Mouse (Mus musculus) Patski (cell line): ENCODE measurements at regions not wholly inside any gene's neighbourhood (a gene's known extent, or its start where the extent isn't known, plus 50 kb on each side); places are given as distances from the start of the nearest gene placed in this dataset.

ENCODE experiments used
- ATAC-seq: fragments of 100-300 bp; one replicate; pipeline ENCODE4 v1.8.0; 2021
- CTCF ChIA-PET: fragments of 350-600 bp; sonication (Branson Sonifier 250); formaldehyde crosslinking; loops from one replicate; lab custom pipeline; 2022; ENCODE audit warnings: inconsistent platforms; lab: Charles Lee
- POLR2A ChIA-PET: fragments of 350-600 bp; sonication (Branson Sonifier 250); formaldehyde crosslinking; loops from one replicate; lab custom pipeline; 2022; ENCODE audit warnings: antibody characterized with exemption, inconsistent platforms; lab: Charles Lee
- DNase-seq: peaks from one replicate; pipeline ENCODE4 v3.0.0-alpha.2; 2011; ENCODE audit warnings: low read depth, low spot score
- H3K27me3 ChIP-seq: fragments of 371-371 bp; one replicate; pipeline ENCODE4 v1.5.1; 2021
- CTCF ChIP-seq: fragments of 100-300 bp; IDR thresholded peaks from one replicate; pipeline ENCODE4 v1.5.1; 2021
- in situ Hi-C: fragments of 300-500 bp; cut with MboI; formaldehyde crosslinking; loops from 3 replicates; pipeline ENCODE4 v1.11.1; 2018; ENCODE audit warnings: low pct_unique_long_range_greater_than_20kb, mixed read lengths

GRCm38 (mm10) chr3:159004013-159004412 lies 442.0 kb upstream of the Lrrc7 start:
- peak; percentile 77 for DNase-seq
- in situ Hi-C loops = no loop called here
- no peak for TF ChIP-seq CTCF
- ChIA-PET POLR2A (interaction anchor here (1.2 kb wide), 1 partner anchor 11 kb away, joined by 3 read pairs; no protein-coding TSS in a partner anchor), CTCF (no interaction called here)
- peak; percentile 84 for ATAC-seq
- no peaks in the 10 kb centered on the region for H3K27me3 ChIP-seq

GRCm38 (mm10) chr3:158985438-158986111 lies 423.6 kb upstream of the Lrrc7 start:
- no peaks in the 10 kb centered on the region for H3K27me3 ChIP-seq
- ATAC-seq (no peak), DNase-seq (no peak)
- ChIA-PET POLR2A (no interaction called here), CTCF (interaction anchor here (0.7 to 1.5 kb wide), 6 partner anchors 9 to 21 kb away, joined by 3 to 7 read pairs (median 4); no protein-coding TSS in a partner anchor)
- TF ChIP-seq CTCF = no peak
- in situ Hi-C loops = no loop called here

DNA sequence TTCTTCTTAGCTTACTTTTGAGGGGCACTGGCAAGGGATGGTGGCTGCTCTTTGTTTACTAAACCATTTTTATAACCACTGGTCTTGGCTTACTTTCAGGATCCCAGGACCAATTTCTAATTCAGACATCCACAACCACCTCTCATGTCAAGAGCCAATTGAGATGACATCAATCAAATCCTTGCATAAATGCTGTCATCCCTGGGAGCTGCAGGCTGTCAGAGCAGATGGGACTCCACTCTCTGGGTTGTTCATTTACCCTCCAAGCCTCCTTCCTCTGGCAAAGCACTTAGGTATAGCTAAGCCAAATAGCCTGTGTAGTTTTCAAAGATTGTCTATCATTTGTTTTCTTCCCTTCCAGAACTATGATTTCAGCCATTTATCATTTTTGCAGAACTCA lies 385.0 kb upstream of the Lrrc7 start:
- in situ Hi-C loops = no loop called here
- DNase-seq = no peak
- peaks cover 5% of the 10 kb centered on the region for H3K27me3 ChIP-seq
- no peak for TF ChIP-seq CTCF
- ChIA-PET CTCF (interaction anchor here (1.0 kb wide), 1 partner anchor 15 kb away, joined by 3 read pairs; no protein-coding TSS in a partner anchor), POLR2A (no interaction called here)
- ATAC-seq = no peak

- TF ChIP-seq CTCF = no peak
- no peaks in the 10 kb centered on the region for H3K27me3 ChIP-seq
- ATAC-seq (peak; percentile 83), DNase-seq (no peak)
- ChIA-PET POLR2A (no interaction called here), CTCF (interaction anchor here (0.6 to 1.2 kb wide), 6 partner anchors 8 to 107 kb away, joined by 3 to 4 read pairs (median 3); no protein-coding TSS in a partner anchor)
- in situ Hi-C loops = no loop called here
Observed at GRCm38 (mm10) chr3:158905104-158905503, 343.1 kb upstream of the Lrrc7 start.

GRCm38 (mm10) chr3:158899458-158899857 lies 337.4 kb upstream of the Lrrc7 start:
- TF ChIP-seq CTCF = no peak

GRCm38 (mm10) chr3:158886732-158887386 lies 324.8 kb upstream of the Lrrc7 start:
- ChIA-PET CTCF (interaction anchor here (1.5 kb wide), 1 partner anchor 10 kb away, joined by 4 read pairs; no protein-coding TSS in a partner anchor), POLR2A (interaction anchor here (0.6 kb wide), 1 partner anchor 20 kb away, joined by 4 read pairs; no protein-coding TSS in a partner anchor)
- in situ Hi-C loops = no loop called here
- DNase-seq (no peak), ATAC-seq (no peak)
- TF ChIP-seq CTCF = no peak
- no peaks in the 10 kb centered on the region for H3K27me3 ChIP-seq

More at GRCm38 (mm10) chr3:158899458-158899857, 337.4 kb upstream of the Lrrc7 start:
- ChIA-PET POLR2A (no interaction called here), CTCF (interaction anchor here (1.6 kb wide), 1 partner anchor 13 kb away, joined by 3 read pairs; no protein-coding TSS in a partner anchor)
- DNase-seq (no peak), ATAC-seq (no peak)
- in situ Hi-C loops = no loop called here
- H3K27me3 ChIP-seq = no peaks in the 10 kb centered on the region

DNA sequence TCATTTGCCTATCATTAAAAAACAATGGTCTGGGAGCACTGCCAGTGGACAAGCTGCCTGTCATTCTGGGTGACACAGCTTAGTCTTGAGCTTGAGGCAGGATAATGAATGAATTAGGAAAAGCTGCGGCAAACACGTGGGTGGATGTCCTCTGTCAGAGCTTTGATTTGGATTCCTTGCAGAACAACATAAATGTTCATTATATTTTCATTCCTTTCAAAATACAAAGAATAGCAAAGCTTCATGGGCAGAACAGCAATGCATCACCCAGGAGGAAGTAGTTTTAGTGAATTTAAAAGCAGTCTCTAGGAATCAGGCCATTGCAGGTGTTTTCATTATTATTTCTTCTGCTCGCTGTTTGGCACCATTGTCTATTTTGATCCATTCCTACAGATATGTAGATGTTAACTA lies 324.3 kb upstream of the Lrrc7 start:
- H3K27me3 ChIP-seq = no peaks in the 10 kb centered on the region
- no peak for DNase-seq
- TF ChIP-seq CTCF = no peak
- ChIA-PET CTCF (interaction anchor here (1.5 kb wide), 1 partner anchor 11 kb away, joined by 4 read pairs; no protein-coding TSS in a partner anchor), POLR2A (no interaction called here)
- in situ Hi-C loops = no loop called here
- ATAC-seq = no peak
